Mouse (Mus musculus): Measurements from ENCODE around the gene Spata20.
A peak's percentile ranks its signal among the peaks of the same experiment; 100 is the strongest.

Spata20 gene

DNA sequence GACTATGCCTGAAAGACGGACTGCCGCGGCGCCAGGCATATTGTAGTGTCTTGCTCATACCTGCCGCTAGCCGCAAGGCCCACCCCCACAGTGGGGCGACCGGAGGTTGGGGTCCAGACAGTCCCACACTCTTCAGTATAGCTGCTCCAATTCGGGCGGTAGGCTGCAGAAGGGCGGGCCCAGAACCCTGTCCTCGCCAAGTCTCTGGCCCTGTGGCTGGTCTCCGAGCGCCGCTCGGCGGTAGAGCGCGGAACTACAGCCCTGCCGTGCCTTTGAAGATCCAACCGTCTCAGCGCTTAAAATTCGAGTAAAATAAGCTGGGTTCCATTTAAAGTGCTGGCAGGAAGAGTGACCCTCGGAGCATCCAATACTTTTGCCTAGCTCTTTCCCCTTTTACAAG, at the start of gene Spata20:
Gene Spata20 (minus strand): TSS at position 179 of the 400 bp plus-strand sequence.
- peak; percentile 60 for DNase-seq (ENCODE audit: low read depth, low spot score)

DNA sequence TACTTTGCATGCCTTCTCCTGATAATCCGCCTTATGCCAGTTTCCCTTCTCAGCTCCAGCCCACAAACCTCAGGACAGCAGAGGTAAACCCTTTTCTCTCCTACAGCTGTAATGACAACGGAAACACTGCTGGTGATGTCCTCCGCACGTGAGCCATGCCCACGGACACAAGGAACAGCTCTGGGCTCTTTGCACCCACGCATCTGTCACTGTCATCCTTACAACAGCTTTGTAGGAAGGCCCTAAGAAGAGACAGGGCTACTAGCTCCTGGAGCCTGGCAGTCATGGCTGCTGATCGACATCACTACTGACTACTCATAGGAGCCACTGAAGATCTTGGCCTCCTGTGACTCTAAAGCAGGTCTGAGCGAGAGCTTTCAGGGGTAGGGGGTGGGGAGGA, 47.2 kb upstream of the Spata20 start:
- DNase-seq (ENCODE audit: low read depth, low spot score), result no peak

DNA sequence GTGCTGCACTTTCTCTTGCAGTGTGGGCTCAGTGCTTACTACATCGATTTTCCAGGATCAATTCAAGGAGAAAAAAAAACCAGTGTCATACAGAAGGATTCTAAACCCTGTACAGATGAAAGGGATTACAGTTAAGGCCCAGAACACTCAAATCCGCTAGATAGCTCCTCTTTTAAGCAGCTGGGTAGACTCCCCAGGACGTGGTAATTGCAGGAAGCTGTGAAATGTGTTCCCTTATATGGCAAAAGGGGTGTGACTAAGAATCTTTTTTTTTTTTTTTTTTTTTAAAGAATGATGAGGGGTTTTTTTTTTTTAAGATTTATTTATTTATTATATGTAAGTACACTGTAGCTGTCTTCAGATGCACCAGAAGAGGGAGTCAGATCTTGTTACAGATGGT, 42.9 kb upstream of the Spata20 start:
- no peak for DNase-seq (ENCODE audit: low read depth, low spot score)

DNA sequence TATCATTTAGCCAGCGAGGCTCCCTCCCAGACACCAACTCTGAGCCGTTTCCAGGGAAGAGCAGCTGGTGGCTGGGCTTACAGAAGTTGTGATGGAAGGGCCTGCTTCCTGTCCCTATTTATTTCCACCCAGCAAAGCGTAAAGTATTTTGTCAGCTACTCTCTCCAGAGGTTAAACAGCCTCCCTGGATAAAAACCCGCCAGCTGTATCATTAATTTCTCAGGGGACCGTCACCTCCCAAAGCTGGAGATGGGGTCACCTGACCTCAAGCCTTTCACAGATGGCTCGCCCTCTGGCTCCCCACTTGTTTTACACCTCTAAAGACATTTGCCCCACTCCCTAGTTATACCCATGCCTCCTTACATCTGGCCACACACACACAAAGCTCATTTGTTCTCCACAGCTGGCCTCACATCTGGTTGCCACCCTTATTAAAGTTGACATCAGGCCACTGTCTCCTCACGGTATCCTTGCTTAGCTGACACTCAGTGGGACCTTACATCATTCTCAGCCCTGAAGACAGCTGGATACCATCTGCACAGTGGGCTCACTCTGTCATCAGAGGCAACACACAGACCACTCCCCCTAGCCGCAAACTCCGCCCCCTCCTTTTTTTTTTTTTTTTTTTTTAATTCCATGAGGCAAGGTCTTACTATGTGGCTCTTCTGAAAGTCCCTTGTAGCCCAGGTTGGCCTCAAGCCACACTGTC, 40.3 kb upstream of the Spata20 start:
- DNase-seq (ENCODE audit: low read depth, low spot score), result no peak

DNA sequence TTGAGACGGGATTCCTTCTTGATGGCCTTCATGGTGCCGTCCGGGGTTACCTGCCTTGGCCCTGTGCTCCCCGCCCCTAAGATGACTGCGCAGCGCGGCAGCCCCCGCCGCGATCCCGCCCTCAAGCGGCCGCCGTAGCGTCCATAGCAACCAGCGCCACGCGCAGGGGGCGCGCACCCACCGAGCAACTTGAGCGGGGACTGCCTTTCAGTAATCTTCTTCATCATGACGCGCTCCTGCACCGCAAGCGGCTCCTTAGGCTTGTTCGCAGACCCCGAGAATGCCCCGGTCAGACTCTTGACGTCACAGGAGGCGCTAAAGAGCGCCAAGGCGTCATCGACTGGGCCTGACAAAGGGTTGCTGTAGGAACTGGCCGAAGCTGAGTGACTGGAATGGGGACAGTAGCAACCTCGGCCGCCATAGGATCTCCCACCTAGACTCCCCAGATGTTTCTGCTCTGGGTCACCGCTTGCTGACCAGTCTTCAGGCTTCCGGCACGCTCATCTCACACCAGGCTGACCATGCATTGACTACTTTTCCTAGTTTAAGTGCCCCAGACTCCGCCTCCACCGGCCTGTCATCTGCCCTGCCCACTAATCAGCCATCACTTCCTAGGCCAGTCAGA, 35.4 kb upstream of the Spata20 start, which contains the start of gene Mycbpap:
Gene Mycbpap (minus strand): TSS at position 524 of the 625 bp plus-strand sequence.
- DNase-seq (ENCODE audit: low read depth, low spot score), result peak; percentile 31

DNA sequence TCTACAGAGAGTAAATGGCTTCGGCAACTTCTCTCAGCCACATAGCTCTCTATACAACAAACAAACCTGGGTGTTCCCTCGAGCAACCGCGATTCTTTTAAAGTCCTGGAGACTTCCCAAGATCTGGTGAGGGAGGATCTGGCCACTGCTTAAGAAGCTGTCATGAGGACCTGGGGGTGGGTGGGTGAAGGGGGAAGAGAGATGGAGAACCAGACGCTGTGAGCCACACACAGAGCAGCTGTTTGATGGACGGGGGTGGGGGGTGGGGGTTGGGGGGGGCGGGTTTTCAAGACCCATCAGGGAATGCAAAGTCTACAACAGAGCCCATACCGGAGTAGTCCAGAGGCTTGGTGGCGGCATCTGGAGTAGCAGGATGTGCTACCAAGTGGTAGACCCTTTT, 27.5 kb upstream of the Spata20 start:
- DNase-seq (ENCODE audit: low read depth, low spot score), result no peak

DNA sequence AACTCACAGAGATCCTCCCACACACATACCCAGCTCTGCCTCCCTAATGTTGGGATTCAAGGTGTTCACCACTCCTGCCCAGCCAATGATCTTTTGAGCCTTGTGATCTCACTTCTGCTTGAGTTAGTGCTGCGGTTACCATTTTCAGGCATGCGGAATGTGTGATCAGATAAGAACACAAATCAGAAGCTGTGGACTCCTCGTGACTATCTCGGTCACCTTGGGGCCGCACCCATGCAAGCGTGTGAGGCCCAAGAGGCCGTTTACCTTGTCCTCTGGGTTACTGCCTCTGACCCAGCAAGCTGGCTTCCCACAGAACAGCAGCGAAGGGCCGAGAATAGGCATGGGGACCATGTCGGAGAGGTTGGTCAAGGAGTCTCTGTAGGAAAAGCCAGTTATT, 23.0 kb upstream of the Spata20 start:
- DNase-seq (ENCODE audit: low read depth, low spot score), result no peak

DNA sequence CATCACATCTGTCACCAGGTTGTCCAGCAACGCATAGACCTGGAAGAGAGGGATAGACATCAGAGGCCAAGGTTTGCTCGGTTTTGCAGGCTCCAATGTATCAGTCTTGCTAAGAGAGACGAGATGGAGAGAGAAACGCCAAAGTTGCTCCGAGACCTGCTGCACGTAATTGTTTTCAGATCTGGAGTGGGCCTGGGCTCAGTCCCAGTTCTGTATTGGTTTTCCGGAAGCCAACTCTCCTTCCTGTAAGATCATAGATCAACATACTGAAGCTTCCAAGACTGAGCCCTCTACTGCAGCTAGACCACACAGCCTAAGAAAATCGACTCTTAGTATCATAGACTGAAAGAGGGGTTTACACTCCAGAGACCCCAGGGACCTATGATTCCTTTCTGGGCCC, 15.5 kb upstream of the Spata20 start:
- DNase-seq (ENCODE audit: low read depth, low spot score), result no peak

DNA sequence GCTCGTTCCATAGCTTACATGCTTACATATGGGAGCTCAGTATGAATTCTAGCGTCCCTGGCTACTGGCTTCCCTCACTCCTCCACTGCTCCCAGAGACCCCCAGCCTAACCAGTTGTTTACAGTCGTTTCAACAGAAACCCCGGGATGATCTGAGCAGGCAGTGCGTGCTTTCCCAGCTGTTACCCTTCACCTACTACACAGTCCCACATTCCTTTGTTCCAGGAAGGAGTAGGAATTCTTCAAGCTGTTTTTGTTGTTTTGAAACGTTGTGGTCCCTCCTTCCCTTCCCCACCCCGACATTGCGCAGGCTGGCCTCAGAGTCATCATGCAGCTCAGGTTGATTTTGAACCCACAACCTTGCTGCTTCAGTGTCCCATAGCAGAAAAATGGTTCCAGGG, 14.4 kb upstream of the Spata20 start:
- DNase-seq (ENCODE audit: low read depth, low spot score), result no peak

DNA sequence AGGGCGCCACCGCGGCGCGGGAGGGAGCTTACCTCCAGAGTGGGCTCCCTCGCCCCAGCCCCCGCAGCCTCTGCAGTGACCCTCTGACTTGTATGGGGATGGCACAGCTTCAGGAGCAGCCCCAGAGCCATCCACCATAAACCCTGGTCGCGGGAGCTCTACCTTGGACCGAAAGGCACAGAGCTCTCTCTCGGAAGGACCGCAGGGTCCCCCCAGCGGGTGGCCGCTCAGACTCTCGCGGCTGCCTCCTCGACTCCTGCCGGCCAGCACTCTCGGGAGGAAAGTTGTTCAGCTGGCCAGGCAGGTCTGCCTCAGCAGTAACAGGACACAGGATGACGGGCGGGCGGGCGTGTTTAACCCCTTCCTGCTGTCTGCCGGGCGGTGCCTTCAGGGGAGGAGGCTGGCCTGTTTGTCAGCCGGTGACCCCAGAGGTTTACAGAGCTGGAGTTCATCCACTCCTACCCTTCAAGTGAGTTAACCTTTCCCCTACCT, 13.7 kb upstream of the Spata20 start, which contains the start of gene Epn3:
Gene Epn3 (minus strand): TSS at position 314 of the 492 bp plus-strand sequence.
- no peak for DNase-seq (ENCODE audit: low read depth, low spot score)

DNA sequence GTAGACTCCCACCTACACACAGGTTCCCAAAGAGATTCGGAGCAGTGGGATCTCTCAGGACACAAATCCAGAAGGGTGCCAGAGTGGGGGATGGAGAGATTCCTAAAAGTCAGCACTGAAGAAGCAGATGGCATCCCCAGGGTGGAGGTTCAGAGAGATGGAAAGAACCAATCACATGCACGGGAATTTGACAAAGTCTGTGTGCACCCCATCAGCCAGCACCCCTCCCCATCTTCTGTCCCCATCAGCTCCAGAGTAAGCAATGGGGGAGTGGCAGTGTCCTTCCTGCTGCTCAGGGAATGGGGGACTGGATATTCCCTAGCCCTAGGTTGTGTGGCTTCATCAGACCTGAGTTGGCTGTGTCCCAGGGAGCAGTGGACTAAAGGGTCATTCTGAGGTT, 13.1 kb upstream of the Spata20 start:
- DNase-seq (ENCODE audit: low read depth, low spot score), result no peak

DNA sequence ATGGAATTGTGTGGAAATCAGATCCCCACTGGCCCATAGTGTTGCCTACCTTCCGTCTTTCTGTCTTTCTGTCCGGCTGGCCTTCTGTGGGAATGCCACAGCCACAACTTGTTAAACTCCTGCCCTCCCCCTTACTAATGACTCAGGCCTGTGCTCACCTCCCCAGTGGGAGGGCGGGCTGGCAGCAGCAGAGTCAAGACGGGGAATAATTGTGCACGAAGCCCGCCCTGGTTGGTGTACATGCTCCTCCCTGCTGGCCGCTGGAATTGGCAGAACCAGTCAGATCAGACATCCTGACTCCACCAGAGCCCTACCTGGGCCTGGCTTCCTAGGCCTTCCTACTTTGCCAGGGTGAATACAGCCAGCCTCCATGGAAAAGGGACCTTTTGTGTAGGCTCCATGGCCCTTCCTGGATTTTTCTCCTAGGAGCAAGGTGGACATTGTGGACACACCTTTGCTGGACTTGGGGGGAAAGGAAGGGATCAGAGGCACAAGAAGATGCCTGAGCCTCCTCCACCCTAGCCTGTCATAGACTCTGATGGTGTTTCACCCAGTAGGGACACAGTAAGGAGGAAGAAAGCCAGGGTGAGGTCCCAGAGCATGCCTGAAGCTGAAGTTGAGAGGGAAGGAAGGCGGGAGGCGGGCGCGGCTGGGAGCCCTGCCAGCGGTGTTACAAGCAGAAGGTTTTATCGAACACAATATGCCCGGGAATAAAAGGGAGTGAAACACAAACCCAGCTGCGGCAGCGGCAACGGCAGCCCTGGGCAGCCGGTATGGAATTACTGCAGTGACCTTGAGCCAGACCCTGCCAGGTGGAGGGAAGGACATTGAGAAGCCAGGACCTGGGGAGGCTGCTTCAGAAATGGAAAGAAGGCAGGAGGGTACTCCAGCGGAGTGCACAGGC, 12.4 kb upstream of the Spata20 start:
- no peak for DNase-seq (ENCODE audit: low read depth, low spot score)

DNA sequence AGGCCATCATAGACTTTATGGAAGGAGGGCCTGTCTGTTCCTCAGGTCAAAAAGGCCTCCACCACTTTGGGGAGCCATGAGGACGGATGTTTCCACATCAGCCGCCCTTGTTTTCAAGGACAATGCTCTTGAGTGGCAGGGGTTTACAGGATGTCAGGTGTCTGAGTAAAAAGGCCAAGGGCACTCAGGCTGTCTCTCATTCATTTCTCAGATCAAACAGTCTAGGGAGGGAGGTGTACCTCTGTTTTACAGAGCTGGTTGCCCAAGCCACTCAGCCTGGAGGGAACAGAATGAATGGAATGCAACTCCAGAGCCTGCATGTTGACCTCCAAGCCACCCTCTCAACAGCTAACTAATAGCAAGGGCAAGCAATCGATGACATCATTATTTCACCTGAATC, 9.4 kb upstream of the Spata20 start:
- DNase-seq (ENCODE audit: low read depth, low spot score), result no peak

DNA sequence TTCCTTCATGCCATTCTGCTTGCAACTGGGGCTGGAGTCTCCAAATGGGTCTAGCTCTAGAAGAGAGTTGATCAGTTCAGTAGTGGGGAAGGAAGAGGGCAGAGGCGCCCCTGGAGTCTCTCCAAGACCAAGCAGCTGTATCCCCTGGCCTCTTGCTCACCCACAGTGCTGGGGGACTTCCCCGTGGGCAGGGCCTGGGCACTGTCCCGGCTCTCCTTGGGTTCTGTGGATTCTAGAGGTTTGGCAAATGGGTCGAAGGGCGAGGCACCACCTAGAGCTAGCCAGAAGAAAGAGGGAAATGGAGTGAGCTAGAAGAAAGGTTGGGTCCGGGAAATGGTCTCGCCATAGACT, 5.7 kb upstream of the Spata20 start:
- no peak for DNase-seq (ENCODE audit: low read depth, low spot score)

DNA sequence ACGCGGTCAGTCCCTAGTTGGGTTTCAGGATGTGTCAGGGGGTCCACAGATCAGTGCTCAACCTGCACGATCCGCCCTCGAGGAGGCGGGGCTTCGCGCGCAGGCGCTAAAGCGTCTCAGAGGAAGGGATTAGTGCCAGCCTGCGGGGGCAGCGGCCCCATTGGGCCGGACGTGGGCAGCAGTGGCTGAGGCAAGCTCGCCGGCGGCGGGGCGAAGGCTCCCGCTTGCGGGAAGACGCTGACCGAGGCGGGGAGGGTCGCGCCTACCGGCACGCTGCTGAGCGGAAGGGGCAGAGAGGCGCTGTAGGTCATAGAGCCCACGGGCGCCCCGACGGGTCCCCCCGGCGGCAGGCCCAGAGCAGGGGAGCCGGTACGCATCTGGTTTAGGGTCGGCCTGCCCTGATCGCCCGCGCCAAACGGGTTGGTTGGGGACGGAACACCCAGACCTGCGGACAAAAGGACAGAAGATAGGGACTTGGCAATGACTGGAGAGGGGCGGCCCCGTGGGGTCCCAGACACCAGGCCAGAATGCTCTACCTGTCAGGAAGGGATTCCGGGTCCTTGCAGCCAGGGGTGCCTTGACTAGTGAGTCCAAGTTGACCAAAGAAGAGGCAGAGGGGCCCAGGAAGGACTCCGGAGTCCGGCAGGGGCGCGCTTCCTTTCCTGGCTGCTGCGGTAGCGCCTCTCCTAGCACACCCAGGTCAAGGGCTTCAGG, 5.2 kb upstream of the Spata20 start:
- no peak for DNase-seq (ENCODE audit: low read depth, low spot score)

DNA sequence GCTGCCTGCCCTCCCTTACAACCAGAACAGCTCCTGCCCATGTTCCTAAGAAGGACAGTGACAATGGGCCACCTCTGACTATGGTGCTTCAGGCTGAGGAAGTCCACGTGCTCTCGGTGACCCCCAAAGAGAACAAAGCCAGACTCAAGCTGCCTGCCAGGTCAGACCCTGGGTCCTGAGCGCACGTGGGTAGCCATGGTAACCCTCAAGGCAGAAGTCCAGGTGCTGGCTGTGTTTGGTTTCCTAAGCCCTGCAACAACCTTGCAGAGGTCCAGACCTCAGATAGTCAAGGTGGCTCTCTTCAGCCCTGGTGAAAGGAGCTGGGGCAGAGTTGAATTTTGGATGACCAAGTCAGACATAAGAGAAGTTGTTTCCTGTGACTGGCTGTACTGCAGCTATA, 3.8 kb upstream of the Spata20 start:
- DNase-seq (ENCODE audit: low read depth, low spot score), result no peak

DNA sequence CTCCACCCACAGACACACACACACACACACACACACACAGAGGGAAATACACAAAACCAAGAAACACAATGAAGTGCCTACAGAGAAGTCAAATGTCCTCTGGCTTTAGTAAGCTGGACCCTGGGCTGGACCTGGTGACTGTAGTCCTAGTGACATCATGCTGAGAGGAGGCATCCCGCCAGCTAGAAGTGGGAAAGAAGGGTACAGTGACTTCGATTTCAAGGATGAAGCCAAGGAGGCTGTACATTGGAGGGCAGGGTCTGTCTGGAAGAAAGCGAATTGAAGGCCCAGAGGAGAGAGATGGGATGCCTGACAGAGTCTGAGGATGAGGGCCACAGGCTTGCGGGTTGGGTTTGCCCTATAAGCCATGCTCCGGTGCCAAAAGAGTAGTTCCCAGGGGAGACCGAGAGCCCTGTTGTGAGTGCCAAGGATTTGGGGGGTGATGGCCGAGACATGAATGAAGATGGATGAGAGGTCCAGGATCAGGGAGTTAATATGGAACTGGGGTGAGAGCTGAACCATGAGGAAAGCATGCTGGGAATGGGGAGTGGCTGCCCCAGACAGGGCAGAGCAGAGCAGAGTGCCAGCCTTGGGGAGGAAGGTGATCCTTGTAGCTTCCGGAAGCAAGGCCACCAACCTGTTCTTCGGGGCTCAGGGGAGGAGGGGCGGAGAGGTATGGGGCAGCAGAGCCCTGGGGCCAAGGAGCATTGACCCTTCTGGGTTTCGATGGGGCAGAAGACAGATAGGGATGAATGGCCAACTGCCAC, 3.0 kb upstream of the Spata20 start:
- DNase-seq (ENCODE audit: low read depth, low spot score), result no peak

DNA sequence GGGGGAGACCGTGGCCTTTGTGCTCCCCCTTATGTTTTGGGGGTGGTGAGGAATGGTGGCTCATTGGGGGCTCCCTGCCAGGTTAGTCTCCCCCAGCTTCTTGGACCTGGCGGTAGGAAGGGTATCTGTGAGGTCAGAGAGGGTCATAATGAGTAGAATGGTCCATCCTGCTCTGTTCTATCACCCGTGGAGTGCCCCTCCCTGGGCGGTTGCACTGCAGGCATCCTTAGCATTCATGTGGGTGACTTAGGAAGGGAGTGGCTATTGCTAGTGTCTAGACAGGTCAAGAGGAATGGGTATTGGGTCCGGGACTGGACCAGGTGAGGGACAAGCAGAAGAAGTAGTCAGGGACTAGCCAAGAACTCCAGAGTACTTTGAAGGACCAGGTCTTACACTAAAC, 756 bp downstream of the Spata20 start:
- no peak for DNase-seq (ENCODE audit: low read depth, low spot score)

DNA sequence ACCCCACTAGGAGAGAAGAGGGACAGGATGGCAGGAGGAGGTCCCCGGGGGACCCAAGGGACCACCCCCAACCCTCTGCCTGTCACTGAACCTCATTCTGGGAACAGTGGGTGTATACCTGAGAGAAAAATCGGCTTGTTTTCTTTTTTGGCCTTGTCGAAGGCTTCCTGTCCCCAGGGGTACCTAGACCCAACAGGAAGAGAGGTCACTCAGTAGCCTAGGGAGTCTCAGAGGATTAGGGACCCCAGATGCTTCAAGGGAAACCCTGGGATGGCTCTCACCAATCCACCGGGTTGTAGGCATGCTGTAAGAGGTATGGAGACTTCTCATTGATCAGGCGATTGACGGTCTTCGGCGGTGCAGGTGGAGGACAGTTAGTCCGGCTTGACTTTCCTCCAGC, 1.3 kb downstream of the Spata20 start:
- no peak for DNase-seq (ENCODE audit: low read depth, low spot score)

DNA sequence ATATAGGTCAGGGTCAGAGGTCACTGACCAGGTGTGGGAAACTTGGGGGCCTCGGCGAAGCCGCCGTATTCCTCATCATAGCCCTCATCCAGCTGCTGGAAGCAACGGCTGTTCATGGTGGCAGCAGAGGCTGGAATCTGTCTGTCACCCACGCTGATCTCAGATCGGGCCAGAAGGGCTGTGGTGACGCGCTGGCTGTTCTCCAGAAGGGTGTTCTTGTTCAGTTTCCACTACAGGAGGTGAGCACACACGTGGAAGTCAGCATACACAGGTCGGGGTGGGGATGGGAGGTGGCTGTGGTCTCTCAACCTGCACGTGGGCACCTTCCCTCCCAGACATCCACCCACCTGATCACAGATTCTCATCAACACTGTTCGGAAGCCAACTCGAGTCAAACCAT, 2.1 kb downstream of the Spata20 start:
- no peak for DNase-seq (ENCODE audit: low read depth, low spot score)

DNA sequence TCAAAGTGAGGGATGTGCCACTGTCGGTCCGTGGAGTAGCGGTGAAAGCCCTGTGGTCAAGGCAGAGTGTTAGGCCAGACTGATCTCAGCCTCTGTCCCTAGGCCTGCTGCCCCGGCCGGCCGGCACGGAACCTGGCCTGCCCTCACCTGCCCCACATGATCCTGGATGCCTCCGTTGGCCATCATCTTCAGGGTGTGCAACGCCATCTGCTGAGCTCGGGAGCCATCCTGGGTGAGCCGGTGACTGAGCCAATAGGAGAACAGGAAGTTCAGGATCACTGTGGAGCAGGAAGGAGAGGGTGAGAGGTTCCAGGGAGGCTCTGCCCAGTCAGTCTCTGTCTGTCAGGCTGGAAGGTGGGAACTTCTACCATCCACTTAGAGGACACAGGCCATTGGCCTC, 2.5 kb downstream of the Spata20 start:
- DNase-seq (ENCODE audit: low read depth, low spot score), result no peak

Data from CD4-positive helper T cell, adult 2 months (primary cell).